Mouse (Mus musculus) liver, embryonic 16.5 days (tissue): ENCODE measurements around the gene Med7. TPM values are rescaled to one million over a fixed set of nuclear protein-coding genes. Genes with fewer than 3 reads are reported as not detected.

Experiments used
- ATAC-seq: fragments of 200-750 bp; cut with Nextera tagmentation; 2 replicates; pipeline ENCODE4 v1.8.0; 2017; ENCODE audit warnings: low read depth, mild to moderate bottlenecking, moderate number of reproducible peaks, moderate library complexity
- H3K27ac ChIP-seq: fragments of 300-500 bp; sonication (generic); 2 replicates; pipeline ENCODE4 v1.5.1; 2014; ENCODE audit warnings: mild to moderate bottlenecking, low read length
- H3K27me3 ChIP-seq: fragments of 300-500 bp; sonication (generic); 2 replicates; pipeline ENCODE4 v1.6.1; 2014; ENCODE audit warnings: low read depth, low read length, mixed read lengths; ENCODE audit not compliant: control insufficient read depth, insufficient read depth
- H3K36me3 ChIP-seq: fragments of 300-500 bp; sonication (generic); 2 replicates; pipeline ENCODE4 v1.6.1; 2014; ENCODE audit warnings: mild to moderate bottlenecking; ENCODE audit not compliant: control insufficient read depth, insufficient read depth
- H3K4me1 ChIP-seq: fragments of 300-500 bp; sonication (generic); 2 replicates; pipeline ENCODE4 v1.6.1; 2014; ENCODE audit warnings: low read depth, low read length, mixed read lengths; ENCODE audit not compliant: control insufficient read depth
- H3K4me2 ChIP-seq: fragments of 300-500 bp; sonication (generic); 2 replicates; pipeline ENCODE4 v1.6.1; 2014; ENCODE audit warnings: low read depth, low read length, mixed read lengths
- H3K4me3 ChIP-seq: fragments of 300-500 bp; sonication (generic); 2 replicates; pipeline ENCODE4 v1.5.1; 2014; ENCODE audit warnings: low read depth, mild to moderate bottlenecking, low read length
- H3K9ac ChIP-seq: fragments of 300-500 bp; sonication (generic); 2 replicates; pipeline ENCODE4 v1.6.1; 2014; ENCODE audit warnings: low read depth, low read length
- H3K9me3 ChIP-seq: fragments of 300-500 bp; sonication (generic); replicated peaks from 2 replicates; pipeline ENCODE4 v1.6.1; 2016; ENCODE audit warnings: low read length; ENCODE audit not compliant: control insufficient read depth
- WGBS: fragments of 180-500 bp; shearing (Covaris S2); extraction: QIAGEN DNeasy Blood & Tissue Kit; methylation state at CpG from one replicate; pipeline ENCODE4 v1.1.7; 2014; ENCODE audit not compliant: insufficient replicate concordance; 5-methylcytosine and 5-hydroxymethylcytosine counted together
- polyA plus RNA-seq: library from polyadenylated mRNA; unstranded; fragments of >200 nt; fragmentation: Nextera tagmentation; extraction: Ambion mirVana; gene quantifications from 2 replicates; pipeline ENCODE4 v1.2.1, GENCODE M21; 2015

The Med7 gene
- polyA plus RNA-seq, 1 experiment from 2014 or later, result 44.8 TPM

DNA sequence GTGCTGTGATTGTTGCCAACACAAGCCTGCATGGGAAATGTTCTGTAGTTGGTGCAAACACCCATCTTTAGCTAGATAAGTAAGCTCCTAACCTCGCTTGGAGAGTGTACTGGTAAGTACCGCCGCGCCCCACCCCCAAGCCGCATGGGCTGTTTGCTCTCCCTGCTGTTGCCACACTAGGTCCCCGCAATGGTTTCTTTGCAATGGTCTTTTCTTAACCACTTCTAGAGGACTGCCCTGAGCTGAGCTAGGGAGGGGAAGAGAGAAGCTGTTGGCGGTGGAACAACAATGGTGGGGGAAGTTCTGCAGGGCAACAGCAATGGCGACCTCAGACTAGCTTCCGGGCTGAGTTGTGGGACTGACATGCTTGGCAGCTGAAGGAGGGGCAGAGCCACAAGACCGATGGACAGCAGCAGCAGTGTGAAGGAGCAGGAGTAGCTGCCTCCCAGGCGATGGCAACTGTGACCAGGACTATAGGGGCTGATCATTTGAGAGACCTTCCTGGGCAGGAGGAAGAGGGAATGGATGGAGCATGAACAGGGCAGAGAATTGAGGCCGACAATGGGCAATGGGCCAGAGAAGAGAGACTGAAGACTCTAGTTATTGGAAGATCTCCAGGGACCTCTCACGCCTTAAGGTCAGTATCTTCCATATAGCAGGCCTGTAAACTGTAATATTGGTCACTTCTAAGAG, 40.4 kb upstream of the Med7 start, which contains the start of gene Fam71b:
Gene Fam71b, plus strand, starts transcription at position 393 of the 693 bp plus-strand sequence.
- 49% methylated on average over 13 of the region's 13 CpGs for whole genome bisulfite sequencing
- Histone ChIP-seq H3K36me3 (no peaks in the 10 kb centered on the region), H3K4me1 (peaks cover 9% of the 10 kb centered on the region), H3K9me3 (no peaks in the 10 kb centered on the region), H3K4me3 (no peak within 1 kb of the TSS), H3K27me3 (no peaks in the 10 kb centered on the region), H3K4me2 (no peak within 1 kb of the TSS), H3K9ac (no peak within 1 kb of the TSS), H3K27ac (no peak within 1 kb of the TSS)
- no peak; the same call in 1 of the 2 replicates for ATAC-seq

DNA sequence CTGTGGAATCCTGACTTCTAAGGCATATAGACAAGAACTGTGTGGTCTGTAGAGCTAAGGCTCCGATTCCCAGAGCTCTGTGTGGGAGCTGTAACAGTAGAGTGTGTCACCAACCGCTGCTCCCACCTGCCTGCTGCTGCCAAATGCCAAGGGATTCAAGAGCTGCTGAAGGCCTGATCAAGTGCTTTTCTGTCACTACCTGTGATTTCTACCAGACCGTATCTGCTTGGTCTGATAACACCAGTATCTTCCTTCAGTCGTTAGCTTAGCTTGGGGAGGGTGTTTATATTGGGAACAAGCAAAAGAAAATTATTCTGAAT, 39.9 kb upstream of the Med7 start:
- H3K4me3 ChIP-seq, result no peak overlapping the region
- H3K9me3 ChIP-seq, result no peaks in the 10 kb centered on the region
- WGBS, result 41% methylated on average over 4 of the region's 4 CpGs
- no peak for ATAC-seq
- H3K27ac ChIP-seq, result no peak overlapping the region
- no peak overlapping the region for H3K4me2 ChIP-seq
- H3K36me3 ChIP-seq, result no peaks in the 10 kb centered on the region
- H3K27me3 ChIP-seq, result no peaks in the 10 kb centered on the region
- peaks cover 12% of the 10 kb centered on the region for H3K4me1 ChIP-seq
- H3K9ac ChIP-seq, result no peak overlapping the region

DNA sequence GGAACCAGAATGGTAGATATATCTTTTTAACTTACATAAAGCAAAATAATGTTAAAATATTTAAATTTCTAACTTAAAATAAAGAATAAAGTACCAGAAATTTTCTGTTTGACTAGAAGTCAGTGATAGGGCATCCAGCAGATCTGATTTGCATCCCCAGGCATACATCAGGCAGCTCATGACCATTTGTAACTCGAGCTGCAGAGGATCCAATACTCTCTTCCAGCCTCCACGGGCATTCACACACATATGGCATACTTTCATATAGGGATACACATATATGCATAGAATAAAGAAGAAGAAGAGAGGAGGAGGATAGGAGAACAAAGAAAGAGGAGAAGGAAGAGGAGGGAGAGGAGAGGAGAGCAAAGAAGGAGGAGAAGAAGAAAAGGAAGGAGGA, 38.8 kb upstream of the Med7 start:
- H3K9me3 ChIP-seq, result no peaks in the 10 kb centered on the region
- 49% methylated on average over 2 of the region's 2 CpGs for WGBS
- no peaks in the 10 kb centered on the region for H3K27me3 ChIP-seq
- no peak for ATAC-seq
- peaks cover 12% of the 10 kb centered on the region for H3K4me1 ChIP-seq
- H3K36me3 ChIP-seq, result no peaks in the 10 kb centered on the region
- H3K27ac ChIP-seq, result no peak overlapping the region
- no peak overlapping the region for H3K4me2 ChIP-seq
- no peak overlapping the region for H3K4me3 ChIP-seq
- no peak overlapping the region for H3K9ac ChIP-seq

DNA sequence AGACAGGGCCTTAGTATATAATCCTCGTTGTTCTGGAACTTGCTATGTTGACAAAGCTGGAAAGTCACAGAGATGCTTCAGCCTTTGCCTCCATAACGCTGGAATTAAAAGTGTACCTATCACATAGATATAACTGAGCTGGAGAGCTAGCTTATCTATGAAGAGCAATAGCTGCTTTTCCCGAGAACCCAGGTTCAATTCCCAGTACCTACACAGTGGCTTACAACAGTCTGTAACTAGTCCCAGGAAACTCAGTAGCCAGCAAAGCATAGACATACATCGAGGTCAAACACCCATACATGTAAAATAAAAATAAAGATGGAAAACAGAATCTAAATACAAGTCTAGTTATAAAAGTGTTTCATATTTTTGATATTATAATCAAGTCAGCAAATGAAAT, 38.3 kb upstream of the Med7 start:
- WGBS, result 40% methylated on average over 4 of the region's 4 CpGs
- Histone ChIP-seq H3K9me3 (no peaks in the 10 kb centered on the region), H3K9ac (no peak overlapping the region), H3K4me2 (no peak overlapping the region), H3K4me1 (peaks cover 12% of the 10 kb centered on the region), H3K36me3 (no peaks in the 10 kb centered on the region), H3K27me3 (no peaks in the 10 kb centered on the region), H3K4me3 (no peak overlapping the region), H3K27ac (no peak overlapping the region)
- no peak for ATAC-seq

DNA sequence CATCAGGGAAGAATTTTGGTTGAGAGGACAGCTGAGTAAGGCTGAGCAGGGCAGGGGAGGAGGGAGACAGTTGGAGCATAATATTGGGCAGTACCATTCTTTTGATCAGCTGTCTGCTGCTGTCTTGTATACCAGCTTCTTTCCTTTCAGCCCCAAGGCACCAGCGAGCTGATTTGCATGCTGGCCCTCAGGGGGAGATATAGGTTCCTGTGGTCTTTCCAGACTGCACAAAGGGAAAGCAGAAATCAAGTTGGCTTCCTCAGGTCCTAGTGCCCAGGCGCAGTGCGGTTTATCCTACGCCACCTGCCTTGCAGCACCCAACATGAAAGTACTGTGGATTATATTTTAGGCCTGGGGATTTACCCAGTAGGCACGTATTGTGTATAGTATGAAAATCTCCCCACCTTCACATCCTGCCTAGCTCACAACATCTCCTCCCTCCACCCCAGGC, 37.8 kb upstream of the Med7 start:
- 34% methylated on average over 5 of the region's 5 CpGs for WGBS
- no peak overlapping the region for H3K4me2 ChIP-seq

DNA sequence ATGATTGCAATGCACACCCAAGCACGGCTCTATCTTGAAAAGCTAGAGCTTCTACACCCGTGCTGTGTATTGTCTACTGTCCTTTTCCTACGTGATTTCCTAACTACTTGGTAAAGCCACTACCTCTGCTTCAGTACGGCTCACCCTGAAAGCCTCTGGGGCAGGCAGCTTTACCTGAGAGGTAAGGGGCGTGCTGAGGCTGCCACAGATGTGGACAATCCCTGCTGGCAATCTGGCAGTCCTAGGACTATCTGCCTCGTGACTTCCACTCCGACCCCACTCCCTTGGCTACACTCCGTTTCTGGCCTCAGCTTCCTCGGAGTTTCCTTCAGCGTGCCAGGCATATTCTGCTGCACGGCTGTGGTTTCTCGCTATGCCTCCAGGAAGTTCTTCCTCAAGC, 35.2 kb upstream of the Med7 start:
- Histone ChIP-seq H3K27me3 (no peaks in the 10 kb centered on the region), H3K4me3 (no peak overlapping the region), H3K9ac (no peak overlapping the region), H3K9me3 (no peaks in the 10 kb centered on the region), H3K4me2 (no peak overlapping the region), H3K4me1 (peaks cover 7% of the 10 kb centered on the region), H3K36me3 (no peaks in the 10 kb centered on the region), H3K27ac (no peak overlapping the region)
- no peak for ATAC-seq
- 57% methylated on average over 12 of the region's 12 CpGs for WGBS

More for the DNA sequence above, 37.8 kb upstream of the Med7 start:
- H3K9ac ChIP-seq, result no peak overlapping the region
- H3K27me3 ChIP-seq, result no peaks in the 10 kb centered on the region
- no peak for ATAC-seq
- H3K4me1 ChIP-seq, result peaks cover 12% of the 10 kb centered on the region
- H3K27ac ChIP-seq, result no peak overlapping the region
- no peak overlapping the region for H3K4me3 ChIP-seq
- no peaks in the 10 kb centered on the region for H3K9me3 ChIP-seq
- H3K36me3 ChIP-seq, result no peaks in the 10 kb centered on the region

DNA sequence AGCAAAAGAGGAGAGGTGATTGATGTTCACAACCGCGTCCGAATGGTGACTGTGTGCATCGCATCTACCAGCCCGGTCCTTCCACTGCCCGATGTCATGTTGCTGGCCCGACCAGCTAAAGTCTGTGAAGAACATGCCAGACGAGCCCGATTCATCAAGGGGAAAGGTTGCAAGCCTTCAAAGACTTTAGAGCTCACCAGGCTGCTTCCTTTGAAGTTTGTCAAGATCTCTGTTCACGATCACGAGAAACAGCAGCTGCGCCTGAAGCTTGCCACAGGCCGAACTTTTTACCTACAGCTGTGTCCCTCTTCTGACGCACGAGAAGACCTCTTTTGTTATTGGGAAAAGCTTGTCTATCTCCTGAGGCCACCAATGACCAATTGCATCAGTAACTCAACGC, 31.7 kb upstream of the Med7 start:
- 73% methylated on average over 16 of the region's 16 CpGs for WGBS
- Histone ChIP-seq H3K4me2 (no peak overlapping the region), H3K4me3 (no peak overlapping the region), H3K4me1 (peaks cover 3% of the 10 kb centered on the region), H3K36me3 (no peaks in the 10 kb centered on the region), H3K9ac (no peak overlapping the region), H3K27me3 (no peaks in the 10 kb centered on the region), H3K27ac (no peak overlapping the region), H3K9me3 (no peaks in the 10 kb centered on the region)
- ATAC-seq, result no peak

DNA sequence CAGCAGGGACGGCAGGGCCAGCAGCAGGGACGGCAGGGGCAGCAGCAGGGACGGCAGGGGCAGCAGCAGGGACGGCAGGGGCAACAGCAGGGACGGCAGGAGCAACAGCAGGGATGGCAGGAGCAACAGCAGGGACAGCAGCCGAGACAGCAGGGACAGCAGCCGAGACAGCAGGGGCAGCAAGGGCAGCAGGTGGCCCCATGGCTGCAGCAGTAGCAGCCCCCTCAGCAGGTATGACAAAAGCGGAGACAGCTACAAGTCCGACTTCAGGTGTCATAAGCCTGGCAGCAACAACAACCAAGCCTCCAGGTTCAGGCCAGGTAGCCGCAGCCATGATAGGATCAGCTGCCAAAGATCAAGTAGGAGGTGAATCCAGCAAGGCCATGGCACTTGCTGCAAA, 30.0 kb upstream of the Med7 start:
- WGBS, result 42% methylated on average over 10 of the region's 10 CpGs
- no peaks in the 10 kb centered on the region; the same call in 1 of the 2 replicates for H3K4me1 ChIP-seq
- ATAC-seq, result no peak
- no peaks in the 10 kb centered on the region for H3K27me3 ChIP-seq
- no peak overlapping the region for H3K4me3 ChIP-seq
- no peak overlapping the region for H3K27ac ChIP-seq
- no peak overlapping the region for H3K4me2 ChIP-seq
- H3K9ac ChIP-seq, result no peak overlapping the region
- no peaks in the 10 kb centered on the region for H3K36me3 ChIP-seq
- H3K9me3 ChIP-seq, result no peaks in the 10 kb centered on the region

DNA sequence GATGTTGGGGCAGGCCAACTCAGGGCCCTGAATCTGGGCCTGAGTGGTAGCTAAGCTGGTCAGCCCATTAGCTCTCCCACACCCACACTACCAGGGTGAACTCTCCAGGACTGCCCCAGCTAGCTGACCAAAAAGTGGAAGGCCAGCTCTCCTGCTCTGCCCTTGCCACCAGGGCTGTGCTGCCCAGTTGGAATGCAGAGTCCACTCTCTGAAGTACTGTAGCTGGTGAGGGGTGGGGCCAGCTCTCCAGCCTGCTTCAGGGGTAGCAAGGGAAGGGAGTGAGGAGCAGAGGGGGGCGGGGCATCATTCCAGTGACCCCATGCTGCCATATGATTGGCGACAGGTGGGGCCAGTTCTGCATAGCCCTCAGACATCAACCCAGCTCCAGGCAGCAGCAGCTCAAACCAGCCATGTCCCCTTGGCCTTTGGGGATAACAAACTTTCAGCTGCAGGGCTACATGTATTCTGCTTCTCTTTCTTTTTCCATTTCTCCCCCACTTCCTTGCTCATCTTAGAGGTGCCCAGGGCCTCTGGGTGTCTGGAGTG, 26.6 kb upstream of the Med7 start:
- no peak overlapping the region for H3K4me3 ChIP-seq
- H3K4me2 ChIP-seq, result no peak overlapping the region
- ATAC-seq, result no peak
- 58% methylated on average over 2 of the region's 2 CpGs for WGBS
- H3K9me3 ChIP-seq, result no peaks in the 10 kb centered on the region
- no peak overlapping the region for H3K27ac ChIP-seq
- H3K9ac ChIP-seq, result no peak overlapping the region
- H3K36me3 ChIP-seq, result no peaks in the 10 kb centered on the region
- no peaks in the 10 kb centered on the region for H3K4me1 ChIP-seq
- no peaks in the 10 kb centered on the region for H3K27me3 ChIP-seq
